Mouse (Mus musculus): ENCODE measurements around the gene Gm17359. TPM values are rescaled to one million over a fixed set of nuclear protein-coding genes. Genes with fewer than 3 reads are reported as not detected.

Gene Gm17359
- polyA plus RNA-seq, 1 experiment from 2014 or later, result not detected

DNA sequence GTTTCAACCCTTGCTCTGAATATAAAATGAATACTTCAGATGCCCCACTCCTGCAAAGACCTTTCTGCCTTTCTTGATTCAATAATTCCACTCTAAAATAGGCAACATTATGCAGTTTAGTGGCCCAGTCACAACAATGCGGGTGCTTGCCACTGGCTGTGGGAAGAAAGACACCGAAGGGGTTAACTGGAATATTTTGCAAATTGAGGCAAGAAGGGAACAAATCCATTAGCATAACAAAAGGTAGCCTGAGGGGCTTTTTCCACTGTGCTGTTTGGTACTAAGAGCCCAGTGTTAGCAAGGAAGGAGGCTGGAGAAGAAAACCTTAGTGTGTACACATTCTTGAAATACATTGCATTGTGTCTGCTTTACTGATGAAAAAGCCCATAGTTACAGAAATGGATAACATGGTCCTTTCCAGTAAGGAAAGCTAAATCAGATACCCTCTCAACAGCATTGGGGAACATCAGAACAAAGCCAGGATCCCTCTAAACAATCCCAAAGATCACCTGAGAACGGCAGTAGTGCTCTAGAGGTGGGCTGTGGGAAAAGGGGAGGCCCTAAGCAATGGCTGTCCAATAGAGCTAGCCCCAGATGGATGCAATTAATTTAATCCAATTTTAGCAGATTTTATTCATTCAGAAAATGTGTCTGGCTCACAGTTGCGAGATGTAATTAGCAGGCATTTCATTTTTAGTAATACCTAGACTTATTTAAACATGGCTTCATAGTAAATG is 80.7 kb downstream of the Gm17359 start:
- Histone ChIP-seq H3K9ac (ENCODE audit: low read length) (no peak overlapping the region), H3K4me2 (ENCODE audit: low read length) (no peak overlapping the region), H3K27me3 (ENCODE audit: control insufficient read depth, insufficient read depth, low read length) (no peaks in the 10 kb centered on the region), H3K4me3 (ENCODE audit: control insufficient read depth in 1 of 2, insufficient read depth in 1 of 2, low read depth in 1 of 2, low read length in 2 of 2) (no peak overlapping the region), H3K9me3 (ENCODE audit: control insufficient read depth, low read length) (no peaks in the 10 kb centered on the region), H3K36me3 (ENCODE audit: control insufficient read depth, insufficient read depth, low read length) (no peaks in the 10 kb centered on the region), H3K27ac (replicated peaks in 1 of 2; ENCODE audit: control insufficient read depth in 1 of 2, insufficient read depth in 1 of 2, low read depth in 2 of 2, low read length in 2 of 2) (no peak overlapping the region), H3K4me1 (ENCODE audit: control insufficient read depth in 2 of 2, insufficient read depth in 2 of 2, low read length in 2 of 2) (no peaks in the 10 kb centered on the region)
- no peak for ATAC-seq (ENCODE audit: insufficient number of reproducible peaks, insufficient read depth, low FRiP score, low read depth)
- WGBS, result 65% methylated on average over 4 of the region's 4 CpGs

DNA sequence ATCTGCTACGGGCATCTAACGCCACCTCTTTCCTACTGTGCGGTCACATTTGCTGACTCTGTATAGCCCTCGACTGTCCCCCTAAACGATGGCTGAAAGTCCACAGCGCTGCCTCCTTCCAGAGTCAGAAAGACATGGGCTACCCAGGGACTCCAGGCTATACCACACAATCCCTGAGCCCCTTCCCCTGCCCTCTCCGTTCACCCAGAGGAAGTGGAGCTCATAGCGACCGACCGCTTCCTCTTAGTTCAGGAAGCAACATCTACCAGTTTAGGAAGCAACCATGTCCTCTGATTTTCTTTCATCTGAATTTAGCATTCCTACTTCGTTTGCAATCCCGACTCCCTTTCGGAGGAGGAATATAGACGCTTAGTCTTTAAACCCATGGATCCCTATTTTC is 82.5 kb downstream of the Gm17359 start:
- 83% methylated on average over 14 of the region's 14 CpGs for WGBS
- Histone ChIP-seq H3K4me1 (ENCODE audit: control insufficient read depth in 2 of 2, insufficient read depth in 2 of 2, low read length in 2 of 2) (no peaks in the 10 kb centered on the region), H3K27me3 (ENCODE audit: control insufficient read depth, insufficient read depth, low read length) (no peaks in the 10 kb centered on the region), H3K9ac (ENCODE audit: low read length) (no peak overlapping the region), H3K9me3 (ENCODE audit: control insufficient read depth, low read length) (no peaks in the 10 kb centered on the region), H3K36me3 (ENCODE audit: control insufficient read depth, insufficient read depth, low read length) (no peaks in the 10 kb centered on the region), H3K4me3 (ENCODE audit: control insufficient read depth in 1 of 2, insufficient read depth in 1 of 2, low read depth in 1 of 2, low read length in 2 of 2) (no peak overlapping the region), H3K4me2 (ENCODE audit: low read length) (no peak overlapping the region), H3K27ac (replicated peaks in 1 of 2; ENCODE audit: control insufficient read depth in 1 of 2, insufficient read depth in 1 of 2, low read depth in 2 of 2, low read length in 2 of 2) (no peak overlapping the region)
- ATAC-seq (ENCODE audit: insufficient number of reproducible peaks, insufficient read depth, low FRiP score, low read depth), result no peak

DNA sequence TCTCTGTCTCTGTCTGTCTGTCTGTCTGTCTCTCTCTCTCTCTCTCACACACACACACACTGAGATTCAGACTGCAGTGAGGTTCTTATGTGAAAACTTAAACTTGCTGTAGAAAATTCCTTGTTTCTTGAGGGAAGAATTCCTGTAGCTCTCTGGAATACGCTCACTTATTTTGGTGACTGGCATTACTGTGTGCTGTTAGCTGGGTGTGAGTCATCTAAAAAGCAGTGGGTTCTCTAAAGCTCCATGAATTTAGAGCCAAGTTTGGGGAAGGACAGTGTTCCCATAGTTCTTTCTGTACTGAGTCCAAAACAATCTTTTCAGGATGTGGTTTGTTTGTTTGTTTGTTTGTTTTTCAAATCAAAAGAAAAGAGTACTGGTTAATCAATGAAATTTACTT is 89.0 kb downstream of the Gm17359 start:
- WGBS, result 70% methylated on average over 1 of the region's 1 CpGs
- Histone ChIP-seq H3K9me3 (ENCODE audit: control insufficient read depth, low read length) (no peaks in the 10 kb centered on the region), H3K36me3 (ENCODE audit: control insufficient read depth, insufficient read depth, low read length) (no peaks in the 10 kb centered on the region), H3K4me1 (ENCODE audit: control insufficient read depth in 2 of 2, insufficient read depth in 2 of 2, low read length in 2 of 2) (no peaks in the 10 kb centered on the region), H3K9ac (ENCODE audit: low read length) (no peak overlapping the region), H3K4me2 (ENCODE audit: low read length) (no peak overlapping the region), H3K4me3 (ENCODE audit: control insufficient read depth in 1 of 2, insufficient read depth in 1 of 2, low read depth in 1 of 2, low read length in 2 of 2) (no peak overlapping the region), H3K27ac (replicated peaks in 1 of 2; ENCODE audit: control insufficient read depth in 1 of 2, insufficient read depth in 1 of 2, low read depth in 2 of 2, low read length in 2 of 2) (no peak overlapping the region), H3K27me3 (ENCODE audit: control insufficient read depth, insufficient read depth, low read length) (no peaks in the 10 kb centered on the region)
- no peak for ATAC-seq (ENCODE audit: insufficient number of reproducible peaks, insufficient read depth, low FRiP score, low read depth)

DNA sequence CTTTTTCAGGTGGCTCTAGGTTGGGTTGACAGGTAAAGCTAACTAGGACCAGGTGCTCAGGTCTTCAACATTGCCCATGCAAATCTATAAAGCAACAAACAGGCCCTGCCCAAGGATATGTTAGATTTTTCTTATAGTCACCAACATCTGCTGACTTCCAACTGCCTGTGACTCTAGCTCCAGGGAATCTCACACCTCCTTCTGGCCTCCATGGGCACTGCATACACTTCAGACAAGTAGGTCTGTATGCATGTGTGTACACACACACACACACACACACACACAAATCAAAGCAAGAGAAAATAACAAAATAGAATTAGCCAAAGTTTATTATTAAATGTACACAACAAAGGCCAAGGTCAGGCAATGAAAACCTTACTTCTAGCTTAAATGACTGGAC is 97.1 kb downstream of the Gm17359 start:
- Histone ChIP-seq H3K36me3 (ENCODE audit: control insufficient read depth, insufficient read depth, low read length) (no peaks in the 10 kb centered on the region), H3K27ac (replicated peaks in 1 of 2; ENCODE audit: control insufficient read depth in 1 of 2, insufficient read depth in 1 of 2, low read depth in 2 of 2, low read length in 2 of 2) (no peak overlapping the region), H3K9ac (ENCODE audit: low read length) (no peak overlapping the region), H3K4me3 (ENCODE audit: control insufficient read depth in 1 of 2, insufficient read depth in 1 of 2, low read depth in 1 of 2, low read length in 2 of 2) (no peak overlapping the region), H3K4me1 (ENCODE audit: control insufficient read depth in 2 of 2, insufficient read depth in 2 of 2, low read length in 2 of 2) (no peaks in the 10 kb centered on the region), H3K4me2 (ENCODE audit: low read length) (no peak overlapping the region), H3K9me3 (ENCODE audit: control insufficient read depth, low read length) (no peaks in the 10 kb centered on the region), H3K27me3 (ENCODE audit: control insufficient read depth, insufficient read depth, low read length) (no peaks in the 10 kb centered on the region)
- no peak for ATAC-seq (ENCODE audit: insufficient number of reproducible peaks, insufficient read depth, low FRiP score, low read depth)

DNA sequence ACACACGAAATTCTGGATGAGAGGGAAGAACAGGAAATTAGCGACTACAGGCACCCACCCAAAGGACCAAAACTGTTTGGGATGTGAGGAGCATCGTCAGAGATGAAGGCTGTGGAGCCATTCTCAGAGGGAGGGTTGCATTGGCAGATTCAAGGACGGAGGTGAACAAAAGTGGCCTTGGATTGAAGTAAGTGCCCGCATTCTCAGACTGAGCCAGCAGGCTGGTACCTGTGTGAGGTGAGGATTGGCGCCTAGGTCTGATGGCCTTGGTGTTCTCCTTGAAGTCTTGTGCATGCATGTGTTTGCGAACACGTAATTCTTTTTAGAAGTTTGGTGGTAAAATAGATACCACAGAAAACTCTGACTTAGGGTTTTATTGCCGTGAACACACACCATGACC is 98.0 kb downstream of the Gm17359 start:
- H3K27me3 ChIP-seq (ENCODE audit: control insufficient read depth, insufficient read depth, low read length), result no peaks in the 10 kb centered on the region
- no peak overlapping the region for H3K4me3 ChIP-seq (ENCODE audit: control insufficient read depth in 1 of 2, insufficient read depth in 1 of 2, low read depth in 1 of 2, low read length in 2 of 2)
- H3K9ac ChIP-seq (ENCODE audit: low read length), result no peak overlapping the region
- 80% methylated on average over 9 of the region's 9 CpGs for WGBS
- H3K4me1 ChIP-seq (ENCODE audit: control insufficient read depth in 2 of 2, insufficient read depth in 2 of 2, low read length in 2 of 2), result no peaks in the 10 kb centered on the region
- no peak overlapping the region for H3K27ac ChIP-seq (replicated peaks in 1 of 2; ENCODE audit: control insufficient read depth in 1 of 2, insufficient read depth in 1 of 2, low read depth in 2 of 2, low read length in 2 of 2)
- no peak overlapping the region for H3K4me2 ChIP-seq (ENCODE audit: low read length)
- no peak for ATAC-seq (ENCODE audit: insufficient number of reproducible peaks, insufficient read depth, low FRiP score, low read depth)
- H3K36me3 ChIP-seq (ENCODE audit: control insufficient read depth, insufficient read depth, low read length), result no peaks in the 10 kb centered on the region
- H3K9me3 ChIP-seq (ENCODE audit: control insufficient read depth, low read length), result no peaks in the 10 kb centered on the region

DNA sequence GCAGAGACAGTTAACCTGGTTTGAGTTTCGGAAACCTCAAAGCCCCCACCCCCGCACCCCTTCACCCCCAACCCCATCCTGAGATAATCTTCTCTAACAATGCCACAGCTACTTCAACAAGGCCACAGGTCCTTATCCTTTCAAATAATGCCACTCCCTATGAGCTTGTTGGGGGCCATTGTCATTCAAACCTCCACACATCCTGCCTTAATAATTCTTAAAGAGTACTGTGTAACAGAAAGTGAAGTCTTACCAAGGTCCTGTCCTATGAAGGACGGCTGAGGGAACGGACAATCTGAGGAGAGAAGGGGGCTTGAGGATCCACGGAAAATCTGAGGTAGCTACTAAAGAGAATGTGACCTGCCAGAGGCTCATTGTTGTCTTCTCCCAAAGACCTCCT is 98.5 kb downstream of the Gm17359 start:
- no peaks in the 10 kb centered on the region for H3K27me3 ChIP-seq (ENCODE audit: control insufficient read depth, insufficient read depth, low read length)
- H3K9me3 ChIP-seq (ENCODE audit: control insufficient read depth, low read length), result no peaks in the 10 kb centered on the region
- H3K27ac ChIP-seq (replicated peaks in 1 of 2; ENCODE audit: control insufficient read depth in 1 of 2, insufficient read depth in 1 of 2, low read depth in 2 of 2, low read length in 2 of 2), result no peak overlapping the region
- H3K4me2 ChIP-seq (ENCODE audit: low read length), result no peak overlapping the region
- 43% methylated on average over 5 of the region's 5 CpGs for WGBS
- H3K4me1 ChIP-seq (ENCODE audit: control insufficient read depth in 2 of 2, insufficient read depth in 2 of 2, low read length in 2 of 2), result no peaks in the 10 kb centered on the region
- no peak overlapping the region for H3K4me3 ChIP-seq (ENCODE audit: control insufficient read depth in 1 of 2, insufficient read depth in 1 of 2, low read depth in 1 of 2, low read length in 2 of 2)
- no peak for ATAC-seq (ENCODE audit: insufficient number of reproducible peaks, insufficient read depth, low FRiP score, low read depth)
- no peaks in the 10 kb centered on the region for H3K36me3 ChIP-seq (ENCODE audit: control insufficient read depth, insufficient read depth, low read length)
- H3K9ac ChIP-seq (ENCODE audit: low read length), result no peak overlapping the region

DNA sequence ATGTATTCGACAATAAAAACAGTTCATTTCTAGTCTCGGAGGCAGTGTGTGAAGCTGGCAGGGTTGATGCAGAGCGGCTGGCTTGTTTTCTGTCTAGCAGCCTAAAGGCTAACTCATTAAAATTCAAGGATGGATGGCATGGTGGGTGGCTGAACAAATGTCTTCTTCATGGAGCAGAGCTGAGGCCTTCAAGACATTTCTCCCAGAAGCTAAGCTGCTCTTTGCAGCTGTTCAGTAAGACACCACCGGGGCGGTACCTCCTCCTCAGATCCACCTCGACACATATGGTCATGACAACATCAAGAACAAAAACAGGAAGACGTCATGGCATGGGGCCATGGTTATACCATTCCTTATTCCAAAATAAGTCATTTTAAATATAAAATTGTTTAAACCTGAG is 99.7 kb downstream of the Gm17359 start:
- H3K27me3 ChIP-seq (ENCODE audit: control insufficient read depth, insufficient read depth, low read length), result no peaks in the 10 kb centered on the region
- no peak for ATAC-seq (ENCODE audit: insufficient number of reproducible peaks, insufficient read depth, low FRiP score, low read depth)
- WGBS, result 79% methylated on average over 7 of the region's 7 CpGs
- H3K36me3 ChIP-seq (ENCODE audit: control insufficient read depth, insufficient read depth, low read length), result no peaks in the 10 kb centered on the region
- no peak overlapping the region for H3K4me2 ChIP-seq (ENCODE audit: low read length)
- no peak overlapping the region for H3K4me3 ChIP-seq (ENCODE audit: control insufficient read depth in 1 of 2, insufficient read depth in 1 of 2, low read depth in 1 of 2, low read length in 2 of 2)
- no peak overlapping the region for H3K27ac ChIP-seq (replicated peaks in 1 of 2; ENCODE audit: control insufficient read depth in 1 of 2, insufficient read depth in 1 of 2, low read depth in 2 of 2, low read length in 2 of 2)
- no peaks in the 10 kb centered on the region for H3K9me3 ChIP-seq (ENCODE audit: control insufficient read depth, low read length)
- no peak overlapping the region for H3K9ac ChIP-seq (ENCODE audit: low read length)
- H3K4me1 ChIP-seq (ENCODE audit: control insufficient read depth in 2 of 2, insufficient read depth in 2 of 2, low read length in 2 of 2), result no peaks in the 10 kb centered on the region

DNA sequence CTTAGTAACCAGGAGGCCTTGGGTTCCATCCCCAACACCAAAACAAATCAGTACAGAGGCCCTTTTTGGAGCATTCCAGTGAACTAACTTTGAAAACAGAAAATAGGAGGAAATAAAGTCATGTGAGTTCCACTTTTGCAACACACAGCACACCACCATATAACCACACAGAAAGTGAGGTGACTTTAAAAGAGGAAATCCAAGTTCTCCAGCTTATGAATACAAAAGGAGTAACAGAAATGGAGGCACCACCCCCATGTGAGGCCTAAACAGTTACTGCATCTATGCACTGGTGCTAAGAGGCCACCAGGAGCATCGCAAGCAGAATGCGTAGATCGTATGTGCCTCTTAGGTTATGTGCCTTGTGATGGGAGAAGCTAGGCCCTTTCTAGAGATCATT is 101.8 kb downstream of the Gm17359 start:
- Histone ChIP-seq H3K4me2 (ENCODE audit: low read length) (no peak overlapping the region), H3K4me1 (ENCODE audit: control insufficient read depth in 2 of 2, insufficient read depth in 2 of 2, low read length in 2 of 2) (no peaks in the 10 kb centered on the region), H3K4me3 (ENCODE audit: control insufficient read depth in 1 of 2, insufficient read depth in 1 of 2, low read depth in 1 of 2, low read length in 2 of 2) (no peak overlapping the region), H3K27ac (replicated peaks in 1 of 2; ENCODE audit: control insufficient read depth in 1 of 2, insufficient read depth in 1 of 2, low read depth in 2 of 2, low read length in 2 of 2) (no peak overlapping the region), H3K36me3 (ENCODE audit: control insufficient read depth, insufficient read depth, low read length) (no peaks in the 10 kb centered on the region), H3K9me3 (ENCODE audit: control insufficient read depth, low read length) (no peaks in the 10 kb centered on the region), H3K27me3 (ENCODE audit: control insufficient read depth, insufficient read depth, low read length) (no peaks in the 10 kb centered on the region), H3K9ac (ENCODE audit: low read length) (no peak overlapping the region)
- 99% methylated on average over 3 of the region's 3 CpGs for WGBS
- no peak for ATAC-seq (ENCODE audit: insufficient number of reproducible peaks, insufficient read depth, low FRiP score, low read depth)

Data from heart, embryonic 14.5 days (tissue).